Mouse (Mus musculus): ENCODE measurements at regions not wholly inside any gene's neighbourhood (a gene's known extent, or its start where the extent isn't known, plus 50 kb on each side); places are given as distances from the start of the nearest gene placed in this dataset.

DNA sequence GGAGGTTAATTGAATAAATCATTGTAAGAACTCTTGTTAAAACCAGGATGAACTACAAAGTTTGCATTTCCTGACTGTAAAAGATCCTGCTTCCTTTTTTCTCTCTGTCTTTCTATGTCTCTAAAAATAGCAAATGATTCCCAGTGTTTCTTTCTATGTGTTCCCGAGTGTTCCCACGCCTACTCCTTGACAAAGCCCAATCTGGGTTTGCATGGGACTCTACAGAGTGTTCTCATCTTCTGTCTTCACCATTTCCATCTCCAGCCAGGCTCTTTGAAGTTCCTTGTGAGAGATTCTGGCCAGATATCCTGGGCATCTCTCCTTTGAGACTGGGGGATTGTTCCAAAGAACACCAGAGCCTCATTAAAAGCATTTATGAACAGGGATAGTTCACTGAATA lies 285.0 kb downstream of the Insig2 start:
- no peak for TF ChIP-seq POLR2A (IDR thresholded peaks at IDR 0.05; ENCODE audit: borderline replicate concordance, control insufficient read depth, low read depth, low read length)
- no peak for TF ChIP-seq CTCF (IDR thresholded peaks at IDR 0.05; ENCODE audit: control insufficient read depth, insufficient read depth, low read length)

Measured in bone marrow, adult 2 months (tissue).